Mouse (Mus musculus) intestine, embryonic 14.5 days (tissue): ENCODE measurements around the gene Gm20737. TPM values are rescaled to one million over a fixed set of nuclear protein-coding genes. Genes with fewer than 3 reads are reported as not detected.
"Not testable (repeated sequence)": the region's sequence is repeated elsewhere in the genome, so short reads cannot be mapped to it uniquely, and the experiment has no call there.

Source experiments
- ATAC-seq: fragments of 200-750 bp; cut with Nextera tagmentation; replicated peaks from 2 replicates; pipeline ENCODE4 v1.8.0; 2017; ENCODE audit warnings: low read depth, moderate number of reproducible peaks, moderate TSS enrichment, moderate library complexity; ENCODE audit not compliant: low FRiP score, low TSS enrichment
- DNase-seq: peaks from one replicate; pipeline ENCODE4 v3.0.0-alpha.2; 2018; ENCODE audit warnings: low spot score
- H3K27ac ChIP-seq: fragments of 300-500 bp; sonication (generic); 2 replicates; pipeline ENCODE4 v1.5.1; 2014; ENCODE audit warnings: low read depth, mild to moderate bottlenecking, control low read depth
- H3K27me3 ChIP-seq: fragments of 300-500 bp; sonication (generic); replicated peaks from 2 replicates; pipeline ENCODE4 v1.6.1; 2014; ENCODE audit warnings: low read length, control low read depth; ENCODE audit not compliant: control insufficient read depth, insufficient read depth
- H3K36me3 ChIP-seq: fragments of 300-500 bp; sonication (generic); 2 replicates; pipeline ENCODE4 v1.6.1; 2014; ENCODE audit warnings: low read length, control low read depth; ENCODE audit not compliant: control insufficient read depth, insufficient read depth
- H3K4me1 ChIP-seq: fragments of 300-500 bp; sonication (generic); replicated peaks from 2 replicates; pipeline ENCODE4 v1.6.1; 2014; ENCODE audit warnings: low read length, control low read depth, mixed read lengths; ENCODE audit not compliant: control insufficient read depth, insufficient read depth
- H3K4me2 ChIP-seq: fragments of 300-500 bp; sonication (generic); 2 replicates; pipeline ENCODE4 v1.6.1; 2014; ENCODE audit warnings: low read length
- H3K4me3 ChIP-seq: fragments of 300-500 bp; sonication (generic); 2 replicates; pipeline ENCODE4 v1.5.1; 2014; ENCODE audit warnings: low read depth, low read length, control low read depth, mixed read lengths
- H3K9ac ChIP-seq: fragments of 300-500 bp; sonication (generic); 2 replicates; pipeline ENCODE4 v1.6.1; 2014; ENCODE audit warnings: mild to moderate bottlenecking, low read length
- H3K9me3 ChIP-seq: fragments of 300-500 bp; sonication (generic); 2 replicates; pipeline ENCODE4 v1.6.1; 2016; ENCODE audit warnings: low read length, control low read depth; ENCODE audit not compliant: control insufficient read depth
- WGBS: fragments of 180-500 bp; shearing (Covaris S2); extraction: QIAGEN DNeasy Blood & Tissue Kit; methylation state at CpG from one replicate; pipeline ENCODE4 v1.1.7; 2014; 5-methylcytosine and 5-hydroxymethylcytosine counted together
- polyA plus RNA-seq: library from polyadenylated mRNA; unstranded; fragments of >200 nt; fragmentation: Nextera tagmentation; extraction: Ambion mirVana; gene quantifications from 2 replicates; pipeline ENCODE4 v1.2.1, GENCODE M21; 2014

Gm20737 gene
- polyA plus RNA-seq = not detected in 2 replicates

DNA sequence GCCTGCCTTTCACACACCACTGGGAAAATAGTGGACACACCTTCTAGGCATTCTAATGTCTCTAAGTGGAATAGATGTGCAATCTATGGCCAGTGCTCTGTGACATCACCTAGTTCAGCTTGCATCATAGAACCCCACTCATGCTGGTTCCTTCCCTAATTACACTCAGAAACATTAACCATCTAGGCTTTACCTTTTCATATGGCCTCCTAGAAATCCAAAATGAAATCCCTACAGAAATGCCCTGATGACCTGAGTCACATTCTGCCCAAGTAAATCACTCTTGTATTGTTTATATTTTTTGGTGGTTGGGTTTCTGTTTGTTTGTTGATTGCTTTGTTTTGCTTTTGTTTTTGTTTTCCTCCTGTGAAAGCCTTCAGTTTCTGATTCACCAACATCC is at the start of gene Gm20737:
Gene Gm20737 (minus strand): TSS at position 101 of the 400 bp plus-strand sequence.
- not testable (repeated sequence) for H3K27me3 ChIP-seq, ATAC-seq, H3K27ac ChIP-seq, DNase-seq, H3K9me3 ChIP-seq, H3K9ac ChIP-seq, H3K4me3 ChIP-seq, H3K36me3 ChIP-seq, H3K4me2 ChIP-seq, H3K4me1 ChIP-seq

DNA sequence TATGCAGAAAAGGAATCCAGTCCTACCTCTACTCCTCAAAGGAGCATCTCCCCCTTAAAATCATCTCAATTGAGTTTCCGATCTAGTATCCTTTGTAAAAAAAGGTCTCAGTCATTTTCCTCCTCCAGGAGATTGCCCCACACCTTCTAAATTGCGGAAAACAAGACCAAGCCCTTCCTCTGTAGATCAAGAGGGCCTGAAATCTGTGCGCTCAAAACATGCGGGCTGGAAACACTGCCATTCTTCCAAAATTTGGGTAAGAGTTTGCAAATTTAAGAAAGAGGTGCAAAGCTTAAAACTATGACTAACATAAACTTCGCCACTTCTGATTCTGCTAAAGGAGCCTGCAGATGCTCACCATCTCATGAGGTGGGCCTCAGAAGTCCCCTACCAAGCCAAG is 17.3 kb upstream of the Gm20737 start, which contains the start of gene Gm21775:
Gene Gm21775 (plus strand): TSS at position 301 of the 400 bp plus-strand sequence.
- not testable (repeated sequence) for H3K4me3 ChIP-seq, H3K27me3 ChIP-seq, H3K9me3 ChIP-seq, H3K9ac ChIP-seq, ATAC-seq, H3K36me3 ChIP-seq, H3K4me1 ChIP-seq, H3K4me2 ChIP-seq, H3K27ac ChIP-seq, DNase-seq
- WGBS = 75% methylated on average over 2 of the region's 5 CpGs

Other genes with a start within 250 kb of the Gm20737 start
- not detected in 2 replicates for gene Gm20834, start 211.5 kb downstream of the Gm20737 start, polyA plus RNA-seq
- not detected in 2 replicates for gene Gm28510, start 123.3 kb downstream of the Gm20737 start, polyA plus RNA-seq
- gene Gm21775, start 17.4 kb upstream of the Gm20737 start, polyA plus RNA-seq = not detected in 2 replicates
- gene Gm21900, start 80.3 kb upstream of the Gm20737 start, polyA plus RNA-seq = not detected in 2 replicates
- gene Gm20777, start 216.4 kb upstream of the Gm20737 start, polyA plus RNA-seq = not detected in 2 replicates